Mouse (Mus musculus) urinary bladder, adult 2 months (tissue): ENCODE data around the gene Pdia4. TPM values are rescaled to one million over a fixed set of nuclear protein-coding genes. Genes with fewer than 3 reads are reported as not detected.
"Not testable (repeated sequence)": the region's sequence is repeated elsewhere in the genome, so short reads cannot be mapped to it uniquely, and the experiment has no call there.

ENCODE experiments used
- DNase-seq: peaks from one replicate; pipeline ENCODE4 v3.0.0; 2022; ENCODE audit warnings: low spot score
- polyA plus RNA-seq: library from polyadenylated mRNA; depleted of rRNA; stranded (reverse); fragments of >200 nt; gene quantifications from 2 replicates; pipeline ENCODE4 v1.2.3, GENCODE M21; 2012; rRNA removed

Gene Pdia4
- 76.1 and 88.5 TPM in 2 replicates for polyA plus RNA-seq

GRCm38 (mm10) chr6:47813257-47813878 is at the start of gene Pdia4:
TSS of gene Pdia4 (minus strand) at chr6:47813430.
- peak; percentile 97 for DNase-seq

GRCm38 (mm10) chr6:47857729-47858128 is 44.5 kb upstream of the Pdia4 start:
- DNase-seq, result not testable (repeated sequence)

- no peak for DNase-seq
Observed at GRCm38 (mm10) chr6:47857241-47857640, 44.0 kb upstream of the Pdia4 start.

- no peak for DNase-seq
Observed at GRCm38 (mm10) chr6:47845779-47846178, 32.5 kb upstream of the Pdia4 start.

- no peak for DNase-seq
Observed at GRCm38 (mm10) chr6:47842337-47842736, 29.1 kb upstream of the Pdia4 start.

- no peak for DNase-seq
Observed at GRCm38 (mm10) chr6:47841831-47842230, 28.6 kb upstream of the Pdia4 start.

GRCm38 (mm10) chr6:47841077-47841476 is 27.8 kb upstream of the Pdia4 start:
- DNase-seq, result no peak

GRCm38 (mm10) chr6:47837630-47838029 is 24.4 kb upstream of the Pdia4 start:
- DNase-seq, result no peak

GRCm38 (mm10) chr6:47835984-47836521 is 22.8 kb upstream of the Pdia4 start:
- DNase-seq, result peak; percentile 54

- peak; percentile 98 for DNase-seq
Observed at GRCm38 (mm10) chr6:47835482-47835983, 22.3 kb upstream of the Pdia4 start, which contains the start of gene Zfp398. TSS of gene Zfp398 (plus strand) at chr6:47835661.

GRCm38 (mm10) chr6:47832220-47832619 is 19.0 kb upstream of the Pdia4 start:
- no peak for DNase-seq

- peak; percentile 86 for DNase-seq
Observed at GRCm38 (mm10) chr6:47830104-47831078, 17.2 kb upstream of the Pdia4 start, which contains the start of gene Zfp786. TSS of gene Zfp786 (minus strand) at chr6:47830867.

GRCm38 (mm10) chr6:47828950-47829349 is 15.7 kb upstream of the Pdia4 start:
- DNase-seq, result no peak

GRCm38 (mm10) chr6:47827462-47827861 is 14.2 kb upstream of the Pdia4 start:
- no peak for DNase-seq

- DNase-seq, result no peak
Observed at GRCm38 (mm10) chr6:47824241-47824640, 11.0 kb upstream of the Pdia4 start.

- no peak for DNase-seq
Observed at GRCm38 (mm10) chr6:47821776-47822175, 8.5 kb upstream of the Pdia4 start.

- no peak for DNase-seq
Observed at GRCm38 (mm10) chr6:47821236-47821635, 8.0 kb upstream of the Pdia4 start.

- DNase-seq, result no peak
Observed at GRCm38 (mm10) chr6:47819626-47820325, 6.5 kb upstream of the Pdia4 start.

GRCm38 (mm10) chr6:47818721-47819120 is 5.5 kb upstream of the Pdia4 start:
- DNase-seq, result no peak

GRCm38 (mm10) chr6:47816151-47816550 is 2.9 kb upstream of the Pdia4 start:
- DNase-seq, result no peak

GRCm38 (mm10) chr6:47812271-47812915 is 837 bp downstream of the Pdia4 start:
- DNase-seq, result no peak
